Mouse (Mus musculus): ENCODE measurements at regions not wholly inside any gene's neighbourhood (a gene's known extent, or its start where the extent isn't known, plus 50 kb on each side); places are given as distances from the start of the nearest gene placed in this dataset.

GRCm38 (mm10) chr3:40456070-40456469 lies 75.0 kb upstream of the Intu start:
- peak; percentile 74 for DNase-seq (ENCODE audit: low read depth, low spot score)

- DNase-seq (ENCODE audit: low read depth, low spot score) = no peak
Measured at GRCm38 (mm10) chr3:40458490-40458889, 72.6 kb upstream of the Intu start.

DNA sequence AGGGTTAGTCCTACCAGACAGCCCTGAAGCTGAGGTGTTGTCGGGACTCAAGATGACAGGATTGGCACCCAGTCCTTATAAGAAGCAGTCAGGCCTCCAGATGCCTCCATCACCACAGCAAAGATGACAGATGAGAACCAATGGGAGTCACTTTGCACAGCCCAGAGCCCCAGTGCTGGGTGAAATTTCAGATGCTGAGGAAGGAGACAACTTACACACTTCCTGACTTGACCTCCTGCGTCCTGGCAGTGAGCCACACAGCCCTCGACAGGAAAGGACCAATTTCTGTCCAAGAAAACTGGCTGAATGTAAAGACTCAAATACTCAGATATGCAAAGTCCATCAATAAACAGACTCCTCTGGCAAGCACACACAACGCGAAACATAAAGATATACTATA lies 67.6 kb upstream of the Intu start:
- no peak for DNase-seq (ENCODE audit: low read depth, low spot score)

DNA sequence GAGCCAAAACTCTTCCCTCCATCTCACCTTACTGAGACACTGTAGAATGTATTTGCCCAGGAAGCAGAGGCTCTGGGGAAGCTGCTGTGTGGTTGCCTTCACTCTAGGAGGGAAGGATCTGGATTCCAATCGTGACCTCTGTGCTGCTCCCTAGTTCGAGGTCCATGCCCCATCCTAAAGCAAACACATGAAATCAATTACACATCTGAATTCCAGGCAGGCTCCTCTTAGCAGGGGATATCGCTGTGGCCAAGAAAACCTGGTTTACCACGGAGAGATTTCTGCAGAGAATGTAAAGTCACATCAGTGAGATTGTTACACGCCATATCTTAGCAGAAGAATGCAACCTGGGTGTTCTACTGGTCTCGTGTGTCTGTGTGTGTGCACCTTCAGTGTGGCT lies 61.0 kb upstream of the Intu start:
- DNase-seq (ENCODE audit: low read depth, low spot score) = no peak

- no peak for DNase-seq (ENCODE audit: low read depth, low spot score)
Measured at GRCm38 (mm10) chr3:40472766-40473165, 58.3 kb upstream of the Intu start.

- DNase-seq (ENCODE audit: low read depth, low spot score) = no peak
Measured at GRCm38 (mm10) chr3:40480258-40480951, 50.7 kb upstream of the Intu start.
